Mouse (Mus musculus) embryonic facial prominence, embryonic 12.5 days (tissue): Measurements from ENCODE around the gene Tfap2a. TPM values are rescaled to one million over a fixed set of nuclear protein-coding genes. Genes with fewer than 3 reads are reported as not detected.
A peak's percentile ranks its signal among the peaks of the same experiment; 100 is the strongest.

Source experiments
- ATAC-seq: fragments of 200-750 bp; cut with Nextera tagmentation; 2 replicates; pipeline ENCODE4 v1.8.0; 2017; ENCODE audit not compliant: insufficient number of reproducible peaks, insufficient read depth, low FRiP score, low TSS enrichment
- H3K27ac ChIP-seq: fragments of 300-500 bp; sonication (generic); 2 replicates; pipeline ENCODE4 v1.5.1; 2016; ENCODE audit warnings: mild to moderate bottlenecking
- H3K27me3 ChIP-seq: fragments of 300-500 bp; sonication (generic); 2 replicates; pipeline ENCODE4 v1.6.1; 2016; ENCODE audit warnings: mild to moderate bottlenecking, moderate library complexity
- H3K36me3 ChIP-seq: fragments of 300-500 bp; sonication (generic); 2 replicates; pipeline ENCODE4 v1.6.1; 2016; ENCODE audit warnings: mild to moderate bottlenecking
- H3K4me1 ChIP-seq: fragments of 300-500 bp; sonication (generic); 2 replicates; pipeline ENCODE4 v1.6.1; 2016
- H3K4me2 ChIP-seq: fragments of 300-500 bp; sonication (generic); replicated peaks from 2 replicates; pipeline ENCODE4 v1.6.1; 2016; ENCODE audit warnings: mild to moderate bottlenecking, moderate library complexity
- H3K4me3 ChIP-seq: fragments of 300-500 bp; sonication (generic); 2 replicates; pipeline ENCODE4 v1.5.1; 2016; ENCODE audit warnings: mild to moderate bottlenecking
- H3K9ac ChIP-seq: fragments of 300-500 bp; sonication (generic); 2 replicates; pipeline ENCODE4 v1.6.1; 2016; ENCODE audit warnings: mild to moderate bottlenecking, moderate library complexity
- H3K9me3 ChIP-seq: fragments of 300-500 bp; sonication (generic); 2 replicates; pipeline ENCODE4 v1.6.1; 2016; ENCODE audit warnings: mild to moderate bottlenecking, moderate library complexity
- WGBS: fragments of 180-500 bp; shearing (Covaris S2); methylation state at CpG from one replicate; pipeline ENCODE4 v1.1.7; 2016; 5-methylcytosine and 5-hydroxymethylcytosine counted together
- polyA plus RNA-seq: library from polyadenylated mRNA; unstranded; fragments of >200 nt; fragmentation: Nextera tagmentation; extraction: Ambion mirVana; gene quantifications from 2 replicates; pipeline ENCODE4 v1.2.1, GENCODE M21; 2016

The Tfap2a gene
- polyA plus RNA-seq, 1 experiment from 2014 or later: 9.5 TPM

GRCm38 (mm10) chr13:40732816-40733541, 5.2 kb downstream of the Tfap2a start:
- Histone ChIP-seq H3K27ac (peak overlapping the region; percentile 74; the same call in 1 of the 2 replicates), H3K4me2 (peak overlapping the region; percentile 69), H3K4me3 (peak overlapping the region; percentile 53), H3K36me3 (no peaks in the 10 kb centered on the region), H3K4me1 (0 out of 2 replicates have a peak, but pooled peaks cover 6% of the 10 kb centered on the region), H3K9ac (peak overlapping the region; percentile 55), H3K27me3 (peaks cover 70% of the 10 kb centered on the region), H3K9me3 (no peaks in the 10 kb centered on the region)
- no peak for ATAC-seq
- under 1% methylated on average over 30 of the region's 30 CpGs for WGBS

GRCm38 (mm10) chr13:40732085-40732484, 6.1 kb downstream of the Tfap2a start:
- peaks cover 66% of the 10 kb centered on the region for H3K27me3 ChIP-seq
- 0% methylated on average over 11 of the region's 11 CpGs for WGBS

GRCm38 (mm10) chr13:40731179-40731841, 6.9 kb downstream of the Tfap2a start:
- Histone ChIP-seq H3K9me3 (no peaks in the 10 kb centered on the region), H3K4me3 (peak overlapping the region; percentile 53), H3K4me1 (0 out of 2 replicates have a peak, but pooled peaks cover 6% of the 10 kb centered on the region), H3K9ac (peak overlapping the region; percentile 77), H3K4me2 (peak overlapping the region; percentile 69), H3K27me3 (peaks cover 58% of the 10 kb centered on the region), H3K27ac (peak overlapping the region; percentile 91), H3K36me3 (no peaks in the 10 kb centered on the region)
- peak; percentile 57; the same call in 1 of the 2 replicates for ATAC-seq
- under 1% methylated on average over 52 of the region's 74 CpGs for WGBS

More at GRCm38 (mm10) chr13:40732085-40732484, 6.1 kb downstream of the Tfap2a start:
- peak overlapping the region; percentile 91 for H3K27ac ChIP-seq
- ATAC-seq: no peak
- peak overlapping the region; percentile 53 for H3K4me3 ChIP-seq
- H3K9me3 ChIP-seq: no peaks in the 10 kb centered on the region
- 0 out of 2 replicates have a peak, but pooled peaks cover 6% of the 10 kb centered on the region for H3K4me1 ChIP-seq
- no peaks in the 10 kb centered on the region for H3K36me3 ChIP-seq
- peak overlapping the region; percentile 69 for H3K4me2 ChIP-seq
- H3K9ac ChIP-seq: peak overlapping the region; percentile 77

GRCm38 (mm10) chr13:40730651-40731178, 7.5 kb downstream of the Tfap2a start:
- H3K4me1 ChIP-seq: 0 out of 2 replicates have a peak, but pooled peaks cover 6% of the 10 kb centered on the region
- H3K9ac ChIP-seq: peak overlapping the region; percentile 77
- under 1% methylated on average over 36 of the region's 41 CpGs for WGBS
- peak overlapping the region; percentile 69 for H3K4me2 ChIP-seq
- H3K27ac ChIP-seq: peak overlapping the region; percentile 91
- H3K36me3 ChIP-seq: no peaks in the 10 kb centered on the region
- peak; percentile 71; the same call in 1 of the 2 replicates for ATAC-seq
- H3K9me3 ChIP-seq: no peaks in the 10 kb centered on the region
- peaks cover 56% of the 10 kb centered on the region for H3K27me3 ChIP-seq
- peak overlapping the region; percentile 53 for H3K4me3 ChIP-seq

- H3K36me3 ChIP-seq: no peaks in the 10 kb centered on the region
- H3K4me3 ChIP-seq: peak overlapping the region; percentile 53
- no peak for ATAC-seq
- H3K9me3 ChIP-seq: no peaks in the 10 kb centered on the region
- H3K27me3 ChIP-seq: peaks cover 51% of the 10 kb centered on the region
- H3K4me2 ChIP-seq: peak overlapping the region; percentile 69
- H3K9ac ChIP-seq: peak overlapping the region; percentile 64
- WGBS: under 1% methylated on average over 52 of the region's 52 CpGs
- peak overlapping the region; percentile 91 for H3K27ac ChIP-seq
- H3K4me1 ChIP-seq: 0 out of 2 replicates have a peak, but pooled peaks cover 6% of the 10 kb centered on the region
Observed at GRCm38 (mm10) chr13:40729592-40730431, 8.4 kb downstream of the Tfap2a start.

- Histone ChIP-seq H3K4me1 (0 out of 2 replicates have a peak, but pooled peaks cover 2% of the 10 kb centered on the region), H3K27me3 (peaks cover 46% of the 10 kb centered on the region)
Observed at GRCm38 (mm10) chr13:40729037-40729436, 9.1 kb downstream of the Tfap2a start.

GRCm38 (mm10) chr13:40728626-40728990, 9.6 kb downstream of the Tfap2a start:
- Histone ChIP-seq H3K4me3 (peak overlapping the region; percentile 53), H3K4me1 (no peaks in the 10 kb centered on the region), H3K36me3 (no peaks in the 10 kb centered on the region), H3K27me3 (peaks cover 47% of the 10 kb centered on the region), H3K9ac (peak overlapping the region; percentile 55), H3K9me3 (no peaks in the 10 kb centered on the region), H3K27ac (peak overlapping the region; percentile 91), H3K4me2 (peak overlapping the region; percentile 69)
- ATAC-seq: no peak
- WGBS: under 1% methylated on average over 15 of the region's 15 CpGs

More at GRCm38 (mm10) chr13:40729037-40729436, 9.1 kb downstream of the Tfap2a start:
- 3% methylated on average over 13 of the region's 13 CpGs for whole genome bisulfite sequencing
- no peak for ATAC-seq
- no peaks in the 10 kb centered on the region for H3K9me3 ChIP-seq
- H3K4me3 ChIP-seq: peak overlapping the region; percentile 53
- H3K36me3 ChIP-seq: no peaks in the 10 kb centered on the region
- H3K9ac ChIP-seq: peak overlapping the region; percentile 64
- H3K27ac ChIP-seq: peak overlapping the region; percentile 91
- H3K4me2 ChIP-seq: peak overlapping the region; percentile 69

GRCm38 (mm10) chr13:40727731-40728625, 10.2 kb downstream of the Tfap2a start:
- Histone ChIP-seq H3K9ac (peak overlapping the region; percentile 55), H3K27ac (peak overlapping the region; percentile 73), H3K4me3 (peak overlapping the region; percentile 53), H3K27me3 (peaks cover 44% of the 10 kb centered on the region), H3K4me2 (peak overlapping the region; percentile 69), H3K4me1 (no peaks in the 10 kb centered on the region), H3K36me3 (no peaks in the 10 kb centered on the region), H3K9me3 (no peaks in the 10 kb centered on the region)
- ATAC-seq: no peak
- 2% methylated on average over 42 of the region's 42 CpGs for WGBS

- ATAC-seq: no peak
- H3K27me3 ChIP-seq: peaks cover 32% of the 10 kb centered on the region
- 0 out of 2 replicates have a peak, but pooled peaks cover 3% of the 10 kb centered on the region for H3K4me1 ChIP-seq
- peak overlapping the region; percentile 19 for H3K4me3 ChIP-seq
- H3K4me2 ChIP-seq: peak overlapping the region; percentile 39
- H3K36me3 ChIP-seq: no peaks in the 10 kb centered on the region
- H3K9me3 ChIP-seq: no peaks in the 10 kb centered on the region
- 0 out of 2 replicates have a peak overlapping the region, but pooled peaks have one; percentile 24 for H3K9ac ChIP-seq
- 8% methylated on average over 7 of the region's 7 CpGs for WGBS
- H3K27ac ChIP-seq: 0 out of 2 replicates have a peak overlapping the region, but pooled peaks have one; percentile 23
Observed at GRCm38 (mm10) chr13:40725924-40726323, 12.3 kb downstream of the Tfap2a start.

GRCm38 (mm10) chr13:40723598-40723920, 14.6 kb downstream of the Tfap2a start:
- no peak for ATAC-seq
- Histone ChIP-seq H3K27ac (peak overlapping the region; percentile 73), H3K27me3 (peaks cover 36% of the 10 kb centered on the region), H3K4me2 (peak overlapping the region; percentile 78), H3K9me3 (no peaks in the 10 kb centered on the region), H3K4me1 (peaks cover 11% of the 10 kb centered on the region; the same call in 1 of the 2 replicates), H3K36me3 (no peaks in the 10 kb centered on the region), H3K4me3 (peak overlapping the region; percentile 49), H3K9ac (peak overlapping the region; percentile 36)
- WGBS: 8% methylated on average over 5 of the region's 5 CpGs
